Mouse (Mus musculus) CH12.LX (cell line): ENCODE results near the gene Mvd. TPM values are rescaled to one million over a fixed set of nuclear protein-coding genes. Genes with fewer than 3 reads are reported as not detected.

Experiments
- DNase-seq: peaks from one replicate; pipeline ENCODE4 v3.0.0-alpha.2; 2013; ENCODE audit errors: extremely low read depth
- H3K27ac ChIP-seq: 2 replicates; pipeline ENCODE4 v1.5.1; 2012; ENCODE audit warnings: low read depth, mild to moderate bottlenecking, control low read depth, moderate library complexity; ENCODE audit not compliant: insufficient read depth
- H3K27me3 ChIP-seq: replicated peaks from 2 replicates; pipeline ENCODE3; 2012; ENCODE audit warnings: inconsistent platforms
- H3K36me3 ChIP-seq, 2 experiments: replicated peaks in 1 of 2; 2 replicates each; pipeline versions ENCODE3 to v1.6.1; 2012; ENCODE audit warnings: inconsistent platforms in 1 of 2, low read length in 1 of 2, mild to moderate bottlenecking in 1 of 2, mixed read lengths in 1 of 2, moderate library complexity in 1 of 2; ENCODE audit not compliant: control insufficient read depth in 1 of 2, insufficient read depth in 1 of 2
- H3K4me1 ChIP-seq, 2 experiments: 2 replicates each; pipeline ENCODE4 v1.6.1; 2012; ENCODE audit warnings: inconsistent platforms in 1 of 2, moderate library complexity in 1 of 2; ENCODE audit not compliant: insufficient read depth in 2 of 2, control insufficient read depth in 1 of 2
- H3K4me2 ChIP-seq: 2 replicates; pipeline ENCODE4 v1.6.1; 2012; ENCODE audit warnings: low read depth, mild to moderate bottlenecking, control low read depth; ENCODE audit not compliant: poor library complexity, insufficient read depth, severe bottlenecking
- H3K4me3 ChIP-seq, 3 experiments: fragments of 150-350 bp in 1 of 3; sonication (generic) in 1 of 3; replicated peaks in 1 of 3; 2 replicates each; pipeline versions ENCODE3 to v1.5.1; 2011 to 2012; ENCODE audit warnings: low read depth in 2 of 3, low read length in 2 of 3, mild to moderate bottlenecking in 2 of 3, moderate library complexity in 2 of 3, control low read depth in 1 of 3, improper control_type of control experiment in 1 of 3, inconsistent platforms in 1 of 3, mixed read lengths in 1 of 3; ENCODE audit not compliant: poor library complexity in 1 of 3
- H3K79me2 ChIP-seq: replicated peaks from 2 replicates; pipeline ENCODE4 v1.6.1; 2012; ENCODE audit warnings: mild to moderate bottlenecking, moderate library complexity; ENCODE audit not compliant: control insufficient read depth, poor library complexity, insufficient read depth, severe bottlenecking; ENCODE audit errors: extremely low read depth
- H3K9ac ChIP-seq: 2 replicates; pipeline ENCODE4 v1.6.1; 2012; ENCODE audit warnings: low read depth, mild to moderate bottlenecking, control low read depth, moderate library complexity; ENCODE audit not compliant: insufficient read depth
- H3K9me3 ChIP-seq: replicated peaks from 2 replicates; pipeline ENCODE3; 2012; ENCODE audit warnings: low read length, inconsistent platforms, mixed read lengths
- BHLHE40 ChIP-seq: IDR thresholded peaks from 2 replicates; pipeline ENCODE4 v1.6.1; 2011; ENCODE audit warnings: mild to moderate bottlenecking, low read depth, low read length, improper control_type of control experiment
- CTCF ChIP-seq, 2 experiments: IDR thresholded peaks in 1 of 2; conservative IDR thresholded peaks in 1 of 2; 2 replicates each; pipeline ENCODE4 v1.5.1; 2011 to 2012; ENCODE audit warnings: low read depth in 2 of 2, low read length in 2 of 2, improper control_type of control experiment in 1 of 2, inconsistent platforms in 1 of 2, mild to moderate bottlenecking in 1 of 2, moderate library complexity in 1 of 2
- ELF1 ChIP-seq: IDR thresholded peaks from 2 replicates; pipeline ENCODE4 v1.6.1; 2014; ENCODE audit warnings: low read depth, mild to moderate bottlenecking, inconsistent platforms, low read length, improper control_type of control experiment
- EP300 ChIP-seq: IDR thresholded peaks from 2 replicates; pipeline ENCODE4 v1.6.1; 2011; ENCODE audit warnings: low read length, improper control_type of control experiment
- ETS1 ChIP-seq: conservative IDR thresholded peaks from 2 replicates; pipeline ENCODE4 v1.6.1; 2012; ENCODE audit warnings: low read depth, mild to moderate bottlenecking, inconsistent platforms, low read length, improper control_type of control experiment, moderate library complexity
- GABPA ChIP-seq: IDR thresholded peaks from 2 replicates; pipeline ENCODE4 v1.6.1; 2012; ENCODE audit warnings: low read depth, low read length, improper control_type of control experiment, inconsistent platforms; ENCODE audit not compliant: insufficient replicate concordance
- JUN ChIP-seq: IDR thresholded peaks from 2 replicates; pipeline ENCODE4 v1.6.1; 2011; ENCODE audit warnings: low read depth, mild to moderate bottlenecking, low read length, improper control_type of control experiment, moderate library complexity; ENCODE audit not compliant: insufficient read depth
- MAZ ChIP-seq: IDR thresholded peaks from 2 replicates; pipeline ENCODE4 v1.6.1; 2012; ENCODE audit warnings: low read depth, mild to moderate bottlenecking, inconsistent platforms, low read length, improper control_type of control experiment, moderate library complexity
- MXI1 ChIP-seq: IDR thresholded peaks from 2 replicates; pipeline ENCODE4 v1.6.1; 2011; ENCODE audit warnings: mild to moderate bottlenecking, low read depth, low read length, improper control_type of control experiment
- NELFE ChIP-seq: IDR thresholded peaks from 2 replicates; pipeline ENCODE4 v1.6.1; 2011; ENCODE audit warnings: low read depth, low read length, improper control_type of control experiment
- NRF1 ChIP-seq: IDR thresholded peaks from 2 replicates; pipeline ENCODE4 v1.6.1; 2014; ENCODE audit warnings: low read depth, mild to moderate bottlenecking, inconsistent platforms, low read length, improper control_type of control experiment, moderate library complexity
- POLR2A ChIP-seq: IDR thresholded peaks from 2 replicates; pipeline ENCODE4 v1.6.1; 2011; ENCODE audit warnings: low read depth, mild to moderate bottlenecking, improper control_type of control experiment, low read length
- RAD21 ChIP-seq: IDR thresholded peaks from 2 replicates; pipeline ENCODE4 v1.6.1; 2011; ENCODE audit warnings: low read depth, mild to moderate bottlenecking, low read length, improper control_type of control experiment, moderate library complexity
- SMC3 ChIP-seq: IDR thresholded peaks from 2 replicates; pipeline ENCODE4 v1.6.1; 2011; ENCODE audit warnings: low read depth, low read length, improper control_type of control experiment
- UBTF ChIP-seq: IDR thresholded peaks from 2 replicates; pipeline ENCODE4 v1.6.1; 2012; ENCODE audit warnings: low read depth, mild to moderate bottlenecking, inconsistent platforms, low read length, improper control_type of control experiment, moderate library complexity
- USF2 ChIP-seq: conservative IDR thresholded peaks from 2 replicates; pipeline ENCODE4 v1.6.1; 2011; ENCODE audit warnings: low read depth, low read length, improper control_type of control experiment
- ZKSCAN1 ChIP-seq: IDR thresholded peaks from 2 replicates; pipeline ENCODE4 v1.6.1; 2012; ENCODE audit warnings: low read depth, inconsistent platforms, low read length, improper control_type of control experiment, borderline replicate concordance
- dilution Hi-C: fragments of 300-500 bp; cut with MboI; formaldehyde crosslinking; loops from 2 replicates; pipeline ENCODE4 v1.14.3; 2020; ENCODE audit warnings: low sequenced_read_pairs; ENCODE audit not compliant: extremely low pct_unique_long_range_greater_than_20kb, extremely low pct_ligation_motif_present
- in situ Hi-C: fragments of 300-500 bp; cut with MboI; formaldehyde crosslinking; loops from 3 replicates; pipeline ENCODE4 v1.14.3; 2019; ENCODE audit warnings: low sequenced_read_pairs, low pct_ligation_motif_present, low pct_unique_long_range_greater_than_20kb, mixed read lengths
- polyA plus RNA-seq: library from polyadenylated mRNA; unstranded; fragments of >175 nt; gene quantifications from 2 replicates; pipeline ENCODE4 v1.2.1, GENCODE M21; 2012; ENCODE audit warnings: low read depth; ENCODE audit not compliant: insufficient read length
- total RNA-seq, 2 experiments: library from RNA; depleted of rRNA; stranded (reverse); fragments of 300-350 nt in 1 of 2; fragments of >200 nt in 1 of 2; gene quantifications; 2 replicates each; pipeline ENCODE4 v1.2.3; 2012 to 2014

Gene Mvd
- total and polyA plus RNA-seq, 3 experiments = 47.3 to 80.3 (median 54.0) TPM

DNA sequence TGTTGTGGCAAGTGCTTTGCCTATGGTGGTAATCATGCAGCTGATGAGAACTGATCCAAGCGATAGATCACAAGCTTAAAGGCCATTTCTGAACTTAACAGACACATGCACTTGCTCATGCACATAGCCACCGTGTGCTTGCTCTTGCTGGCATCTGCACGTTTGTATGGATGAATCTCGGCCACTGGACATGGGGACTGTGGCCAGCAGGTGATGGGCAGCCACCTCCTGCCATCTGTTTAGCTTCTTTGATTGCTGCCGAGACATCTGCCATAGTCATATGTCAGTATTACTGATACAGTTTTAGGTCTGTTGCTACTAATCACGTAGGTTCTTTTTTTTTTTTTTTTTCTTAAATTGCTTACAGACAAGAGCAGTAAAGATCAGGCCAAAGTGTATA, 47.9 kb downstream of the Mvd start:
- DNase-seq = no peak
- Histone ChIP-seq H3K4me2 (no peak overlapping the region), H3K27ac (no peak overlapping the region), H3K79me2 (0 out of 2 replicates have a peak, but pooled peaks cover 5% of the 10 kb centered on the region), H3K9ac (no peak overlapping the region), H3K4me1 (no peaks in the 10 kb centered on the region), H3K4me3 (no peak overlapping the region), H3K36me3 (peaks cover 57 to 92% of the 10 kb centered on the region in 2 experiments), H3K27me3 (no peaks in the 10 kb centered on the region), H3K9me3 (no peaks in the 10 kb centered on the region)
- in situ Hi-C loops (no loop called here), dilution Hi-C loops (no loop called here)
- TF ChIP-seq SMC3 = no peak
- no peak for TF ChIP-seq ELF1

DNA sequence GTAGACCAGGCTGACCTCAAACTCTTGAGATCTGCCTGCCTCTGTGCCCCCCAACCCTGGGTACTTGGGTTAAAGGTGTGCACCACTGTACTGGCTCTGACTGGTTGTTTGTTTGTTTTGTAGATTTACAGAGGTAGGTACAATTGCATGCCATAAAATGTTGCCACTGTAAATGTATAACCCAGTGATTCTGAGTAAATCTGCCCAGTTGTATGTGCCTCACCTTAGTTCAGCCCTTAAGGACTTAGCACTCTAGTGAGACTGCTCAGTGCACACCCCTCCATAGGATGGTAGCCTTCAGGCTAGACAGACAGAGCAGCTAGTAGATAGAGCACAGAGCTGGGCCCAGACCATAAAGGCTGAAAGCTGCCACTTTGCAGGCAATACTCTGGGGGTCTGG, 49.5 kb downstream of the Mvd start:
- no peak for TF ChIP-seq EP300
- TF ChIP-seq, all 38 proteins: peak for 0
- no peak overlapping the region for H3K4me2 ChIP-seq
- no peaks in the 10 kb centered on the region for H3K27me3 ChIP-seq
- peaks cover 57 to 90% of the 10 kb centered on the region in 2 experiments for H3K36me3 ChIP-seq
- in situ Hi-C loops = no loop called here
- dilution Hi-C loops = no loop called here
- 0 out of 2 replicates have a peak, but pooled peaks cover 5% of the 10 kb centered on the region for H3K79me2 ChIP-seq
- no peak overlapping the region for H3K4me3 ChIP-seq
- H3K9ac ChIP-seq = no peak overlapping the region
- no peaks in the 10 kb centered on the region for H3K4me1 ChIP-seq
- H3K27ac ChIP-seq = no peak overlapping the region
- DNase-seq = no peak
- peaks cover 6% of the 10 kb centered on the region for H3K9me3 ChIP-seq

DNA sequence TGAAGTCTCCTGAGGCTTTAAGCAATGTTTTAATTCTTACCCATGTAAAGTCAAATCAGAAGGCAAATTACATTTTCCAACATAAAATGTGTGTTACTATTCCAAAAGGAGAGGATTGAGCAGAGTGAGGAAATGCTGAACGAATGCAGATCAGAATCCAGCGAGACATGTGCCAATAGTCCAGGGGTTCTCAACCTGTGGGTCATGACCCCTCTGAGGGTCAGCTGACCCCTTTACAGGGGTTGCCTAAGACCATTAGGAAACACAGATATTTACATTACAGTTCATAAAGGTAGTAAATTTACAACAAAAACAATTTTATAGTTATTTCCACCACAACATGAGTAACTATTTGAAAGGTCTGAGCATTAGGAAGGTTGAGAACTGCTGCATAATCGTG, 52.5 kb downstream of the Mvd start:
- dilution Hi-C loops = no loop called here
- DNase-seq = no peak
- 0 out of 2 replicates have a peak, but pooled peaks cover 5% of the 10 kb centered on the region for H3K79me2 ChIP-seq
- no peaks in the 10 kb centered on the region for H3K27me3 ChIP-seq
- peaks cover 68 to 94% of the 10 kb centered on the region in 2 experiments for H3K36me3 ChIP-seq
- no peak overlapping the region for H3K27ac ChIP-seq
- H3K9ac ChIP-seq = no peak overlapping the region
- H3K4me1 ChIP-seq = no peaks in the 10 kb centered on the region
- H3K4me3 ChIP-seq = no peak overlapping the region
- H3K4me2 ChIP-seq = no peak overlapping the region
- H3K9me3 ChIP-seq = peaks cover 12% of the 10 kb centered on the region
- TF ChIP-seq ETS1 (no peak), UBTF (no peak), BHLHE40 (no peak), NELFE (no peak)
- in situ Hi-C loops = no loop called here

DNA sequence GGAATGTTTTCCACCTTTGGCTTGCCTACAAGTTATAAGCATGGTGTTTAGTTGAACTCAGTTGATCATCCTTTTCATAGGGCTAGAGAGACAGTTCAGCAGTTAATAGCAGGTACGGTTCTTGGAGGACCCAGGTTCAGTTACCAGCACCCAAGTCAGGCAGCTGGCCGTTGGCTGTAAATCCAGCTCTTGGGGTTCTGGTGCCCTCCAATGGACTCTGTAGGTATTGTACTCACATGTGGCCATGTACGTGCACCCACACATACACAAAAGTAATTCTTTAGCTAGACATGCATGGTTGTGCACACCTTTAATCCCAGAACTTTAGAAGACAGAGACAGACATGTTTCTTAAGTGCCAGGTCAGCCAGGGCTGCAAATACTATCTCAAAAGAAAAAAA, 53.9 kb downstream of the Mvd start:
- H3K4me2 ChIP-seq = no peak overlapping the region

More for the DNA sequence above, 53.9 kb downstream of the Mvd start:
- no peak overlapping the region for H3K9ac ChIP-seq
- no peak for DNase-seq
- no peaks in the 10 kb centered on the region for H3K4me1 ChIP-seq
- H3K4me3 ChIP-seq = no peak overlapping the region
- no peak for TF ChIP-seq USF2
- no peak for TF ChIP-seq NELFE
- no peak for TF ChIP-seq JUN
- TF ChIP-seq NRF1 = no peak
- no peak for TF ChIP-seq MAZ
- TF ChIP-seq UBTF = no peak
- no peak for TF ChIP-seq GABPA
- TF ChIP-seq RAD21 = peak; percentile 24
- TF ChIP-seq EP300 = no peak
- no peak for TF ChIP-seq ZKSCAN1
- peak in 1 of 2 experiments; percentile 30; a peak in 2 of 4 replicates for TF ChIP-seq CTCF (conservative IDR thresholded peaks at IDR 0.05 in 1 of 2, IDR thresholded peaks at IDR 0.05 in 1 of 2; ENCODE audit: low read depth in 2 of 2, low read length in 2 of 2)
- no peak for TF ChIP-seq POLR2A
- TF ChIP-seq MXI1 = no peak
- TF ChIP-seq BHLHE40 = no peak
- H3K27me3 ChIP-seq = no peaks in the 10 kb centered on the region
- in situ Hi-C loops (no loop called here), dilution Hi-C loops (no loop called here)
- H3K9me3 ChIP-seq = peaks cover 12% of the 10 kb centered on the region
- H3K36me3 ChIP-seq = peaks cover 76 to 94% of the 10 kb centered on the region in 2 experiments
- H3K79me2 ChIP-seq = peaks cover 4% of the 10 kb centered on the region; the same call in 1 of the 2 replicates
- no peak overlapping the region for H3K27ac ChIP-seq
